In genomic region chr8:121898401-121898931, GRCm38 (mm10) we compare ENCODE assay signal across 7 mouse cellular contexts. TPM values are rescaled to one million over a fixed set of nuclear protein-coding genes. Genes with fewer than 3 reads are reported as not detected.
DNase-seq lines count a peak whose midpoint lies in the region; ATAC-seq and TF ChIP-seq lines count a peak whose summit lies in the region.

No protein-coding gene starts in this region.

- H3K27ac ChIP-seq in embryonic facial prominence, embryonic 11.5 days (replicated peaks; ENCODE audit: low read depth, low read length) = no peak overlapping the region
- peak overlapping the region; percentile 94 for H3K27ac ChIP-seq in intestine, postnatal 0 days (ENCODE audit: low read depth, low read length)
- peak overlapping the region; percentile 84 for H3K27ac ChIP-seq in midbrain, embryonic 10.5 days (replicated peaks)
- peak overlapping the region; percentile 69; the same call in 1 of the 2 replicates for H3K27ac ChIP-seq in spleen, adult 2 months (ENCODE audit: insufficient read depth, low read length)

- H3K9me3 ChIP-seq in embryonic facial prominence, embryonic 11.5 days (replicated peaks; ENCODE audit: control insufficient read depth, low read length) = no peaks in the 10 kb centered on the region; the same call in 1 of the 2 replicates
- no peaks in the 10 kb centered on the region for H3K9me3 ChIP-seq in intestine, postnatal 0 days (ENCODE audit: control insufficient read depth)
- no peaks in the 10 kb centered on the region for H3K9me3 ChIP-seq in midbrain, embryonic 10.5 days (replicated peaks)

- no peak overlapping the region for H3K4me2 ChIP-seq in embryonic facial prominence, embryonic 11.5 days (ENCODE audit: low read depth, low read length)
- H3K4me2 ChIP-seq in intestine, postnatal 0 days (replicated peaks; ENCODE audit: low read depth) = peak overlapping the region; percentile 57

- no peak overlapping the region for H3K4me3 ChIP-seq in embryonic facial prominence, embryonic 11.5 days (ENCODE audit: low read depth, low read length)
- H3K4me3 ChIP-seq in intestine, postnatal 0 days (ENCODE audit: low read depth, low read length) = peak overlapping the region; percentile 14; the same call in 1 of the 2 replicates
- peak overlapping the region; percentile 33 for H3K4me3 ChIP-seq in midbrain, embryonic 10.5 days
- no peak overlapping the region for H3K4me3 ChIP-seq in spleen, adult 2 months (ENCODE audit: extremely low read depth, insufficient read depth, insufficient read length)

- WGBS in embryonic facial prominence, embryonic 11.5 days = 16% methylated on average over 4 of the region's 4 CpGs
- WGBS in intestine, postnatal 0 days = 0% methylated on average over 4 of the region's 4 CpGs
- WGBS in midbrain, embryonic 10.5 days = 10% methylated on average over 4 of the region's 4 CpGs
- WGBS in spleen, adult 2 months = 45% methylated on average over 4 of the region's 4 CpGs

- peak; percentile 89 for DNase-seq in adrenal gland, postnatal 14 days
- DNase-seq in embryonic facial prominence, embryonic 11.5 days (ENCODE audit: low spot score) = peak; percentile 69
- peak; percentile 66 for DNase-seq in gonadal fat pad, adult 2 months (ENCODE audit: low read depth)
- peak; percentile 79 to 80 for DNase-seq in left cerebral cortex, postnatal 36 days (ENCODE audit: low spot score in 2 of 2)
- DNase-seq in midbrain, embryonic 10.5 days (ENCODE audit: low spot score) = peak; percentile 73
- no peak for DNase-seq in spleen, adult 2 months (ENCODE audit: low read depth in 1 of 2, low spot score in 2 of 2)

- intact Hi-C loops in left cerebral cortex, postnatal 36 days (cut with DNase I) = no loop called here

- TF ChIP-seq POLR2A in spleen, adult 2 months (IDR thresholded peaks at IDR 0.05; ENCODE audit: low read depth, low read length) = no peak

- peaks cover 4% of the 10 kb centered on the region; the same call in 1 of the 2 replicates for H3K4me1 ChIP-seq in embryonic facial prominence, embryonic 11.5 days (ENCODE audit: control insufficient read depth, insufficient read depth, low read length)
- peaks cover 16% of the 10 kb centered on the region for H3K4me1 ChIP-seq in intestine, postnatal 0 days (replicated peaks; ENCODE audit: control insufficient read depth, insufficient read depth, low read length)
- H3K4me1 ChIP-seq in midbrain, embryonic 10.5 days = peaks cover 78% of the 10 kb centered on the region
- no peaks in the 10 kb centered on the region for H3K4me1 ChIP-seq in spleen, adult 2 months (ENCODE audit: control insufficient read depth, insufficient read depth, insufficient read length)

- peak; percentile 42 for TF ChIP-seq CTCF in intestine, postnatal 0 days (IDR thresholded peaks at IDR 0.05; ENCODE audit: low read depth)
- no peak for TF ChIP-seq CTCF in spleen, adult 2 months (IDR thresholded peaks at IDR 0.05; ENCODE audit: extremely low read depth, insufficient read depth, insufficient read length, insufficient replicate concordance)

- peak; percentile 74 for ATAC-seq in embryonic facial prominence, embryonic 11.5 days (replicated peaks; ENCODE audit: insufficient number of reproducible peaks, low FRiP score, low TSS enrichment, low read depth)
- peak; percentile 90 for ATAC-seq in intestine, postnatal 0 days

- no peak overlapping the region; the same call in 1 of the 2 replicates for H3K9ac ChIP-seq in embryonic facial prominence, embryonic 11.5 days (replicated peaks; ENCODE audit: low read length)
- H3K9ac ChIP-seq in intestine, postnatal 0 days (ENCODE audit: low read depth, low read length) = no peak overlapping the region

- no peaks in the 10 kb centered on the region for H3K36me3 ChIP-seq in embryonic facial prominence, embryonic 11.5 days (replicated peaks; ENCODE audit: control insufficient read depth, insufficient read depth, low read depth, low read length)
- no peaks in the 10 kb centered on the region for H3K36me3 ChIP-seq in intestine, postnatal 0 days (ENCODE audit: control insufficient read depth, insufficient read depth)
- H3K36me3 ChIP-seq in midbrain, embryonic 10.5 days = peaks cover 26% of the 10 kb centered on the region
- H3K36me3 ChIP-seq in spleen, adult 2 months (ENCODE audit: control insufficient read depth, insufficient read depth, low read length) = no peaks in the 10 kb centered on the region

- H3K27me3 ChIP-seq in embryonic facial prominence, embryonic 11.5 days (ENCODE audit: control insufficient read depth, insufficient read depth, low read length) = no peaks in the 10 kb centered on the region
- H3K27me3 ChIP-seq in intestine, postnatal 0 days (replicated peaks; ENCODE audit: control insufficient read depth, insufficient read depth, low read length) = no peaks in the 10 kb centered on the region
- H3K27me3 ChIP-seq in midbrain, embryonic 10.5 days (ENCODE audit: low read depth, poor library complexity, severe bottlenecking) = no peaks in the 10 kb centered on the region
- H3K27me3 ChIP-seq in spleen, adult 2 months (ENCODE audit: control insufficient read depth, insufficient read depth, low read length) = no peaks in the 10 kb centered on the region

RNA-seq across cellular contexts. Expression of gene Slc7a5, which starts 9.0 kb away (rescaled TPM):
- total RNA-seq in adrenal gland, postnatal 14 days (2021) = 41.4 and 46.8 TPM in 2 replicates
- 17.7 and 19.7 TPM in 2 replicates for polyA plus RNA-seq in embryonic facial prominence, embryonic 11.5 days (2014; fragmentation: Nextera tagmentation; extraction: Ambion mirVana)
- 438 and 659 TPM in 2 replicates for polyA plus RNA-seq in gonadal fat pad, adult 2 months (2012; rRNA removed)
- 4.7 and 6.1 TPM in 2 replicates for polyA plus RNA-seq in intestine, postnatal 0 days (2015; fragmentation: Nextera tagmentation; extraction: Ambion mirVana)
- total RNA-seq in left cerebral cortex, postnatal 36 days (2021) = 10 to 100 TPM; 61.9 to 73.8 TPM
- polyA plus RNA-seq in midbrain, embryonic 10.5 days (2016; fragmentation: Nextera tagmentation; extraction: Ambion mirVana) = 29.3 and 32.7 TPM in 2 replicates
- 41.9 and 45.0 TPM in 2 replicates for polyA plus RNA-seq in spleen, adult 2 months (2012; rRNA removed)

RNA-seq across cellular contexts. Expression of gene Car5a, which starts 46.2 kb away (rescaled TPM):
- total RNA-seq in adrenal gland, postnatal 14 days (2021) = 0.30 and 6.4 TPM in 2 replicates
- polyA plus RNA-seq in embryonic facial prominence, embryonic 11.5 days (2014; fragmentation: Nextera tagmentation; extraction: Ambion mirVana) = not detected in 2 replicates
- 0.09 TPM in 1 of 2 replicates, not detected in the other for polyA plus RNA-seq in gonadal fat pad, adult 2 months (2012; rRNA removed)
- polyA plus RNA-seq in intestine, postnatal 0 days (2015; fragmentation: Nextera tagmentation; extraction: Ambion mirVana) = 10.1 and 11.1 TPM in 2 replicates
- total RNA-seq in left cerebral cortex, postnatal 36 days (2021) = not detected
- 0.27 and 0.30 TPM in 2 replicates for polyA plus RNA-seq in midbrain, embryonic 10.5 days (2016; fragmentation: Nextera tagmentation; extraction: Ambion mirVana)
- polyA plus RNA-seq in spleen, adult 2 months (2012; rRNA removed) = 0.08 and 0.15 TPM in 2 replicates

RNA-seq across cellular contexts. Expression of gene Banp, which starts 51.1 kb away (rescaled TPM):
- 30.4 and 31.2 TPM in 2 replicates for total RNA-seq in adrenal gland, postnatal 14 days (2021)
- 50.5 and 56.2 TPM in 2 replicates for polyA plus RNA-seq in embryonic facial prominence, embryonic 11.5 days (2014; fragmentation: Nextera tagmentation; extraction: Ambion mirVana)
- 26.6 and 33.9 TPM in 2 replicates for polyA plus RNA-seq in gonadal fat pad, adult 2 months (2012; rRNA removed)
- polyA plus RNA-seq in intestine, postnatal 0 days (2015; fragmentation: Nextera tagmentation; extraction: Ambion mirVana) = 9.4 and 9.5 TPM in 2 replicates
- 10 to 100 TPM; 25.8 to 47.8 TPM for total RNA-seq in left cerebral cortex, postnatal 36 days (2021)
- polyA plus RNA-seq in midbrain, embryonic 10.5 days (2016; fragmentation: Nextera tagmentation; extraction: Ambion mirVana) = 53.2 and 64.6 TPM in 2 replicates
- polyA plus RNA-seq in spleen, adult 2 months (2012; rRNA removed) = 54.1 and 68.9 TPM in 2 replicates

Comparison
In these comparisons a context has a peak if more than half of its experiments do, and no peak if none do; other contexts are left out.
1. DNase-seq: peak in adrenal gland, postnatal 14 days (single experiment), embryonic facial prominence, embryonic 11.5 days (single experiment), gonadal fat pad, adult 2 months (single experiment), left cerebral cortex, postnatal 36 days (2 of 2) and midbrain, embryonic 10.5 days (single experiment); none in spleen, adult 2 months (0 of 2).
2. H3K4me3 ChIP-seq: peak in intestine, postnatal 0 days (single experiment) and midbrain, embryonic 10.5 days (single experiment); none in embryonic facial prominence, embryonic 11.5 days (single experiment) and spleen, adult 2 months (single experiment).